Mouse (Mus musculus) erythroid progenitor cell, adult 5-6 weeks (primary cell): Measurements from ENCODE around the gene Tmem151a. TPM values are rescaled to one million over a fixed set of nuclear protein-coding genes. Genes with fewer than 3 reads are reported as not detected.

ENCODE experiments used
- ATAC-seq: replicated peaks from 2 replicates; pipeline ENCODE4 v1.8.0; 2016; ENCODE audit warnings: moderate number of reproducible peaks, mild to moderate bottlenecking, moderate TSS enrichment, inconsistent platforms; ENCODE audit not compliant: poor library complexity, low FRiP score, severe bottlenecking
- total RNA-seq, 2 experiments: library from RNA; stranded (forward) in 1 of 2; stranded (reverse) in 1 of 2; fragments of 150-400 nt in 1 of 2; fragments of 186-747, 209-891 nt in 1 of 2; gene quantifications; 2 replicates each; pipeline versions ENCODE4 v1.2.3 to v1.2.4; 2015 to 2017; ENCODE audit warnings: low replicate concordance in 2 of 2

The Tmem151a gene
- total RNA-seq, 2 experiments from 2014 or later = not detected

DNA sequence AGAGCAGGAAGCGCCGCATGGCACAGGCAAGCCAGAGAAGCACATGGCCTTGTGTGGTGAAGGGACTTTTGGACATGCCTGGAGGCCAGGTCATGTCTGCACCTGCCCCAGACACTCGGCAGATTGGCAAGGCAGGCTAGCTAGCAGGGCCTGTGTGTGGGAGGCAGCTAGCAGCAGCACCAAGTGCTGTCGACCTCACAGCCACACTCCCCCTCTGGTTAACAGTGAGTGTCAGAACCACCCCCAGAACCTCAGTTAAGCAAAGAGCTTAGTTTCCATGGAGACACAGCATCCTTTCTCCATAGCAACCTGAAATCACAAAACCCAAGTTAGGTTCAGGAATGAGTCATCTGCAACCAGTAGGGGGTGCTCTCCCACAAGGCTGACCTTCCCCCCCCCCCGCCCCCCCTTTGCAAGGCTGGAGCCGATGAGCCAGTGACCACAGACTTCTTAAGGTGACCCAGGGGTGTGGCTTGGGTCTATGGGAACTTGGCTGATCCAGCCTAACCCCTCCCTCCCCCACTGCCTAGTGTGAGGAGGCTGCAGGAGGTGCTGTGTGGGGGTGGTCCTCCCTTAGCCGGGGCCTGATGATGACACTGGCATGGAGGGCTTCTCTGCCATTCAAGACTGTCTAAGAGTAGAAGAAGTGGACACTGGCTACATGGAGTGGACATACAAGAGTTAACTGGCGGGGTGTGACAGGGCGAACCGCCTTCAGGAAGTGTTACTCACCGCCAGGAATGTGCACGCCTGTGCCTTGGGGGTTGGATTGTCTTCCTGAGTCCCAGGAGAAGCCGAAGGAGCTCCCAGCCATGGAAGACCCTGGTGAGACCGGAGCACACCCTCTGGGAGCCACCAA, 35.1 kb downstream of the Tmem151a start, which contains the start of gene Rin1:
Gene Rin1 (plus strand): TSS at position 435 of the 859 bp plus-strand sequence.
- no peak for ATAC-seq

- ATAC-seq = no peak
Observed at GRCm38 (mm10) chr19:5049325-5049724, 36.0 kb downstream of the Tmem151a start.

GRCm38 (mm10) chr19:5048138-5049056, 36.9 kb downstream of the Tmem151a start:
- no peak for ATAC-seq

GRCm38 (mm10) chr19:5045531-5045930, 39.8 kb downstream of the Tmem151a start:
- no peak for ATAC-seq

- ATAC-seq = peak; percentile 23
Observed at GRCm38 (mm10) chr19:5041588-5041987, 43.7 kb downstream of the Tmem151a start.

DNA sequence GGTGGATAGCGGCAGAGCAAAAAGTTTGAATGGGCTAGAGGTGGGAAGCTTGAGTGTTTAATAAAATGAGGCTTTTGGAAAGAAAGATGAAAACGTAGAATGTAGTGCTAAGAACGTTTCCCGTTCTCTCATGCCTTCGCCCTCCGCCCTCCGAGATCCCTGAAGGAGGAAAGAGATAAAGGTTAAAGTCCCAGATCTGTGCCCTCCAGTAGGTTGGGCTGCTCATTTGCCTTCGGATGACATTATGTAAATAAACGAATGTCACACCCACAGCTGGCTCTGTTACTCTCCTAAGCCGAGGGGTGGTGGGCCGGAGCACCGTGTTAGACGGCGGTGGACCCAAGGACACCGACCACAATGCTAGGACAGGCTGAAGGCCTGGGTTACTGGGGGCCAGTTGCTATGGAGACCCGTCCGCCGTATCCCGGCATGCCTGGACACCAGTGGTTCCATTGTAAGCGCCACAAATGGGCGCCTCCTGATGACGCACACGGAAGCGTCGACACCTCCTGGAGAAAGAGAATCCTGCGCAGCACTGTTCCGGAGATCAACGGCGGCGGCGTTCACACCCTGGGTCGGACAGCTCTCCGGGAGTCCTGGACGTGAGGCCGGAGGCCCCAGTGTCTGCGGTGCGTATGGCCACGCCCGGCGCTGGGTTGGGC, 44.3 kb downstream of the Tmem151a start, which contains the start of gene Brms1:
Gene Brms1 (plus strand): TSS at position 493 of the 662 bp plus-strand sequence.
- ATAC-seq = peak; percentile 87

- no peak for ATAC-seq
Observed at GRCm38 (mm10) chr19:5039301-5040114, 45.8 kb downstream of the Tmem151a start.

DNA sequence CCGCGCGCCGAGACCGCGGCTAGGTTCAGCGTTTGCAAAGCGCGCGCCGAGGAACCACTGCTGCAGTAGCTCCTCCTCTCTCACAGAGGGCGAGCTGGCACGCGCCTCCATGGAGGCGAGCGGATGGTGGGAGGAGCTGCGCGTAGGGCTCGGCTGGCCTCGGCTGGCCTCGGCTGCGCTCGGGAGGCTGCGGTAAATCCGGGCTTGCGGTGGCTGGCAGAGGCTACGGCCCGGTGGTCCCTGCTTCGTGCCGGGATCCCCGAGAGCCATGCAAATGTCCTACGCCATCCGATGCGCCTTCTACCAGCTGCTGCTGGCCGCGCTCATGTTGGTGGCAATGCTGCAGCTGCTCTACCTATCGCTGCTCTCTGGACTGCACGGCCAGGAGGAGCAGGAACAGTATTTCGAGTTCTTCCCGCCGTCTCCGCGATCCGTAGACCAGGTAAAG, 46.6 kb downstream of the Tmem151a start, which contains the start of the genes B4gat1 and AC124502.3:
Gene B4gat1 (plus strand): TSS at position 118 of the 448 bp plus-strand sequence.
Gene AC124502.3 (plus strand): TSS at position 183 of the 448 bp plus-strand sequence.
- peak; percentile 78 for ATAC-seq

DNA sequence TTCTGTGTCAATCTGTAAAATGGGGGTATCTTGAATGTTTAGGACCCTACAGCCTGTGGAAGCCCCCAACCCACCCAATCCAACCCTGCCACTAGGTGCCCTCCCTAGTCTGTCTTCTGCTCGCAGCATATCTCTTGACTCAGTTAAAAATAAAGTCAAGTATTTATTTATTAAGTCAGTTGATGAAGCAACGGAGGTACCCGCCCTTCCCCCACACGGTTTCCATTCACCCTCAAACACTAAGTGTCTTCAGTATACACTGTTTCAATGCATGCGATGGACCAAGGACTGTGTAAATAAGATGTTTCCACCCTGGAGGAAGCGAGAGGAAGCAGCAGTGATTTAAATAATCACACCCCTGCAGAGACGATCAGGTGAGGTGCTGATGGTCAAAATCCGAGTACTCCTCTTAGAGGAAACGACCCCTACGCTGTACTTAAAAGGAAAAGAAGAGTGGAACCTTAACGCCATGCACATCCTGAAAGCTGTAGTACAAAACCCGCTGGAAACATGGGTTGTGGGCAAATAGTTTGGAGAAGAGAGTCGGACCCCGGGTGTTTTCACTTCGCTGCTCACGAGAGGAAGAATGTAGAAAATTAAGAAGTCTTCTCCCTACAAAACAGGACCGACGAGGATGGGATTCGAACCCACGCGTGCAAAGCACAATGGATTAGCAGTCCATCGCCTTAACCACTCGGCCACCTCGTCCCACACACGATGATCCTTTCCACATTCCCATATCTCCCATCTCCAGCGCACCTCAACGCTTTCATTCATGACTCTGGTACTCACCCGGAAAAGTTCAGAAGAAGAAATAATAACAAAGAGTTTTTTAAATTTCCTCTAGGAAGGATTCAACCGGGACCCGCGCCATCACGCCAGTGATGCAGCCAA, 47.4 kb downstream of the Tmem151a start:
- no peak for ATAC-seq

- no peak for ATAC-seq
Observed at GRCm38 (mm10) chr19:5036577-5036976, 48.8 kb downstream of the Tmem151a start.

GRCm38 (mm10) chr19:5032686-5033085, 52.6 kb downstream of the Tmem151a start:
- no peak for ATAC-seq

GRCm38 (mm10) chr19:5026111-5026510, 59.2 kb downstream of the Tmem151a start:
- ATAC-seq = no peak

- ATAC-seq = peak; percentile 90
Observed at GRCm38 (mm10) chr19:5023621-5024479, 61.5 kb downstream of the Tmem151a start, which contains the start of gene Slc29a2. Gene Slc29a2 (plus strand): TSS chr19:5023860.

DNA sequence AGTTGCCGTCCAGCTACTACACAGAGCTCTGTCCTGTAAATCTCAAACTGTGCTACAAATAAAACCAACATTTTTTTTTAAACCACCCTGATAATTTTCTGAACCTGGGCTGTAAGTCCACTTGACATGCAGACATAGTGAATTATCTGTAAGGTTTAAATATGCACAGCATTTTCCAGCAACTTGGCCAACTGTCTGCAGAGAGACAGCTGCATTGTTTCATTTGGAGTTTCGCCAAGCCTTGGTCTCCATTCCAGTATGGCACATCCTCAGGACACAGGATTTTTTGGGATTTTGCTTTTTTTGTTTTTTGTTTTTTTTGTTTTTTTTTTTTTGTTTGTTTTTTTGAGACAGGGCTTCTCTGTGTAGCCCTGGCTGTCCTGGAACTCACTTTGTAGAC, 63.9 kb downstream of the Tmem151a start:
- ATAC-seq = no peak
